Mouse (Mus musculus) liver, adult 2 months (tissue): Measurements from ENCODE around the gene Zfp26. TPM values are rescaled to one million over a fixed set of nuclear protein-coding genes. Genes with fewer than 3 reads are reported as not detected.
A peak's percentile ranks its signal among the peaks of the same experiment; 100 is the strongest.

Source experiments
- DNase-seq: peaks from one replicate; pipeline ENCODE4 v3.0.0-alpha.2; 2011; ENCODE audit warnings: low read depth, low spot score; ENCODE audit errors: extremely low read depth
- H3K27ac ChIP-seq: fragments of 200-500 bp; replicated peaks from 2 replicates; pipeline ENCODE4 v1.5.1; 2012; ENCODE audit warnings: low read depth, mild to moderate bottlenecking, control low read depth, inconsistent platforms, low read length; ENCODE audit not compliant: insufficient read depth
- H3K27me3 ChIP-seq: fragments of 200-500 bp; 2 replicates; pipeline ENCODE4 v1.6.1; 2012; ENCODE audit warnings: mild to moderate bottlenecking, moderate library complexity, low read length, inconsistent platforms; ENCODE audit not compliant: control insufficient read depth, insufficient read depth
- H3K36me3 ChIP-seq: fragments of 200-500 bp; 2 replicates; pipeline ENCODE4 v1.6.1; 2012; ENCODE audit warnings: low read length, inconsistent platforms; ENCODE audit not compliant: control insufficient read depth, insufficient read depth
- H3K4me1 ChIP-seq: fragments of 200-500 bp; 2 replicates; pipeline ENCODE4 v1.6.1; 2011; ENCODE audit warnings: low read length; ENCODE audit not compliant: control insufficient read depth, insufficient read depth
- H3K4me3 ChIP-seq: fragments of 200-500 bp; 2 replicates; pipeline ENCODE4 v1.5.1; 2011; ENCODE audit warnings: low read depth, mild to moderate bottlenecking, control low read depth, low read length, moderate library complexity; ENCODE audit not compliant: insufficient read depth
- H3K79me2 ChIP-seq: fragments of 200-500 bp; 2 replicates; pipeline ENCODE4 v1.6.1; 2012; ENCODE audit warnings: inconsistent platforms, mild to moderate bottlenecking, low read length, moderate library complexity; ENCODE audit not compliant: control insufficient read depth, insufficient read depth
- H3K9ac ChIP-seq: fragments of 200-500 bp; 2 replicates; pipeline ENCODE4 v1.6.1; 2012; ENCODE audit warnings: low read depth, mild to moderate bottlenecking, control low read depth, inconsistent platforms, low read length
- CTCF ChIP-seq: fragments of 200-500 bp; IDR thresholded peaks from 2 replicates; pipeline ENCODE4 v1.5.1; 2011; ENCODE audit warnings: low read depth, low read length, control low read depth
- POLR2A ChIP-seq: fragments of 200-500 bp; IDR thresholded peaks from 2 replicates; pipeline ENCODE4 v1.6.1; 2011; ENCODE audit warnings: low read length, control low read depth; ENCODE audit not compliant: insufficient read depth; ENCODE audit errors: extremely low read depth
- WGBS: fragments of 180-500 bp; shearing (Covaris S2); methylation state at CpG from one replicate; pipeline ENCODE4 v1.1.7; 2018; 5-methylcytosine and 5-hydroxymethylcytosine counted together
- polyA plus RNA-seq: library from polyadenylated mRNA; depleted of rRNA; stranded (reverse); fragments of >200 nt; gene quantifications from 2 replicates; pipeline ENCODE4 v1.2.3, GENCODE M21; 2012
- total RNA-seq: library from RNA; depleted of rRNA; stranded (reverse); fragments of >200 nt; gene quantifications from 2 replicates; pipeline ENCODE4 v1.2.3, GENCODE M21; 2014

Zfp26 gene
- total and polyA plus RNA-seq, 2 experiments: 1.1 to 8.2 TPM

DNA sequence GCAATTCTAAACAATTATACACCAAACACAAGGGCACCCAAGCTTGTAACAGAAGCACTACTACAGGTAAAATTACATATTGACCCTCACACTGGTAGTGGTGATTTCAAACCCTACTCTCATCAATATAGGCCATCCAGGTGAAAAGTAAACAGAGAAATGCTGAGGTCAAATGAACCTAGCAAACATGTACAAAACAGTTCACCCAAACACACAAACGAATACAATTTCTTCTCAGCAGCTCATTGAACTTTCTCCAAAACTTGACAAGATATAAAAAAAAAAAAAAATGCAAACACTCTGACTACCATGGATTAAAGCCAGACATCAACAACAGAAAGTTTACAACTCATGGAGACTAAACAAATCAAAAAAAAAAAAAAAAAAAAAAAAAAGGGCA lies 8.5 kb downstream of the Zfp26 start:
- Histone ChIP-seq H3K79me2 (peaks cover 15% of the 10 kb centered on the region; the same call in 1 of the 2 replicates), H3K27me3 (no peaks in the 10 kb centered on the region), H3K9ac (no peak overlapping the region), H3K36me3 (peaks cover 24% of the 10 kb centered on the region), H3K4me1 (no peaks in the 10 kb centered on the region), H3K27ac (no peak overlapping the region), H3K4me3 (no peak overlapping the region)
- DNase-seq: peak; percentile 62
- WGBS: 35% methylated on average over 1 of the region's 1 CpGs
- no peak for TF ChIP-seq POLR2A
- no peak for TF ChIP-seq CTCF

DNA sequence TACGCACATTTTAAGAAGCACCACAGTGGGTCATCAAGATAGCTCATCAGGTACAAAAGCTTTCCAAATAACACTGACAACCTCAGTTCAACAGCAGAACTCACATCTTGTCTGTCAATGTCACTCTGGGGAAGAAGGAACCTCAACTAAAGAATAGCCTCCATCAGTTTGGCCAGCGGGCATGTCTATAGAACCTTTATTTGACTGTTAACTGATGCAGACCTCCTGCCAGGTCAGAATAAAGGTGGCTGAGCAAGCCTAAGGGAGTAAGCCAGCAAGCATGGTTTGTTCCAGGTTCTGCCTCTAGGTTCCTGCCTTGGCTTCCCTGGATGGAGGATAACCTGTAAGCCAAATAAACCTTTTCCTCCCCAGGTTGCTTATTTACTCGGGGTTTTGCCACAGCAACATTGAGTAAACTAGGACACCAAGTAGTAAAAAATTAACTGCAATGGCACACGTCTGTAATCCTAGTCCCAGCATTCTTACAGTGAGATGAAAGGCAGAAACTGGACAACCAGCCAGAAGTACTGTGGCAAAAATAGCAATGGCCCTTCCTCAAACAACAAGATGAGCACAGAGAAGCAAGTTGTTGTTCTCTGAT lies 16.7 kb downstream of the Zfp26 start:
- no peak for TF ChIP-seq CTCF
- TF ChIP-seq POLR2A: no peak
- H3K27ac ChIP-seq: peak overlapping the region; percentile 82; the same call in 1 of the 2 replicates
- H3K79me2 ChIP-seq: peaks cover 2% of the 10 kb centered on the region; the same call in 1 of the 2 replicates
- peak; percentile 98 for DNase-seq
- H3K27me3 ChIP-seq: no peaks in the 10 kb centered on the region
- 48% methylated on average over 4 of the region's 4 CpGs for WGBS
- no peak overlapping the region for H3K4me3 ChIP-seq
- H3K36me3 ChIP-seq: peaks cover 63% of the 10 kb centered on the region
- H3K4me1 ChIP-seq: peaks cover 6% of the 10 kb centered on the region; the same call in 1 of the 2 replicates
- no peak overlapping the region for H3K9ac ChIP-seq

DNA sequence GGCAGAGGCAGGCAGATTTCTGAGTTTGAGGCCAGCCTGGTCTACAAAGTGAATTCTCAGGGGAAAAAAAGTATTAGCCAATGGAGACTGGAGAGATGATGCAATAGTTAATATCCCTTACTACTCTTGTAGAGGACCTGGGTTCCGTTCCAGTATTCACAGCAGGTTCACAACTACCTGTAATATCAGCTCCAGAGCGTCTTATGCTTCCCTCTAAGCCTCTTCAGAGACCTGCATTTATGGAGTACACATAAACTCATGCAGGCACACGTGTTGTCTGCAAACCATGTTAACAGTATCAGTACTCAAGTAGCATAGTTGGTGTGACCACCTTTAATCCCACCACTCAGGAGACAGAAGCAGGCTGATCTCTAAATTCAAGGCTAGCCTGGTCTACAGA lies 30.0 kb downstream of the Zfp26 start:
- Histone ChIP-seq H3K4me1 (no peaks in the 10 kb centered on the region), H3K79me2 (no peaks in the 10 kb centered on the region), H3K27me3 (no peaks in the 10 kb centered on the region), H3K9ac (no peak overlapping the region), H3K36me3 (no peaks in the 10 kb centered on the region; the same call in 1 of the 2 replicates), H3K27ac (no peak overlapping the region), H3K4me3 (no peak overlapping the region)
- 92% methylated on average over 3 of the region's 3 CpGs for WGBS
- DNase-seq: no peak
- TF ChIP-seq CTCF: no peak

- no peaks in the 10 kb centered on the region for H3K79me2 ChIP-seq
- 37% methylated on average over 1 of the region's 1 CpGs for WGBS
- TF ChIP-seq POLR2A: no peak
- no peak for TF ChIP-seq CTCF
- no peak overlapping the region for H3K9ac ChIP-seq
- no peaks in the 10 kb centered on the region for H3K27me3 ChIP-seq
- H3K4me3 ChIP-seq: no peak overlapping the region
- no peaks in the 10 kb centered on the region for H3K36me3 ChIP-seq
- no peak for DNase-seq
- no peaks in the 10 kb centered on the region for H3K4me1 ChIP-seq
- H3K27ac ChIP-seq: no peak overlapping the region
Measured at GRCm38 (mm10) chr9:20411460-20411859, 48.5 kb downstream of the Zfp26 start.

DNA sequence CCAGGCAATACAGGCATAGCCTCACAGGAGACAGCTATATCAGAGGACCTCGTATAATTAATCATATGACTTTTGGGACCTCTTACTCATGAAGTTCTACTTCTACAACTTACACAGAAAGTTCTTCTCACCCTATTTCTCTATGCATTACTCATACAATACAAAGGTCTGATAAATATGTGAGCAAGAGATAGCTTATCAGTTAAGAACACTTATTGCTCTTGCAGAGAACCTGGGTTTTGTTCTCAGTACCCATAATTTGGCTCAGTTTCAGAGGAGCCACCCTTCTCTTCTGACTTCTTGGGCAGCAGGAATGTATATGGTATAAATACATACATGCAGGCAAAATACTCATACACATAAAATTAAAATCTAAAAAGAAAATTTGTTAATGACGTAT lies 50.6 kb downstream of the Zfp26 start:
- H3K4me1 ChIP-seq: no peaks in the 10 kb centered on the region
- no peak overlapping the region for H3K9ac ChIP-seq
- no peaks in the 10 kb centered on the region for H3K27me3 ChIP-seq
- no peak overlapping the region for H3K27ac ChIP-seq
- WGBS: 88% methylated on average over 2 of the region's 2 CpGs
- TF ChIP-seq CTCF (no peak), POLR2A (no peak)
- DNase-seq: no peak
- no peaks in the 10 kb centered on the region for H3K79me2 ChIP-seq
- H3K4me3 ChIP-seq: no peak overlapping the region
- H3K36me3 ChIP-seq: no peaks in the 10 kb centered on the region

- Histone ChIP-seq H3K9ac (peak overlapping the region; percentile 78), H3K4me1 (peaks cover 7% of the 10 kb centered on the region), H3K27ac (peak overlapping the region; percentile 6), H3K79me2 (peaks cover 9% of the 10 kb centered on the region; the same call in 1 of the 2 replicates), H3K36me3 (no peaks in the 10 kb centered on the region), H3K4me3 (peak overlapping the region; percentile 81), H3K27me3 (no peaks in the 10 kb centered on the region)
- TF ChIP-seq POLR2A: no peak
- TF ChIP-seq CTCF: no peak; the same call in 1 of the 2 replicates
- 9% methylated on average over 16 of the region's 16 CpGs for WGBS
- DNase-seq: no peak
Measured at GRCm38 (mm10) chr9:20385343-20385703, 74.6 kb downstream of the Zfp26 start.
